Comparison of ENCODE assay signal across 27 mouse cellular contexts in the genomic region with DNA sequence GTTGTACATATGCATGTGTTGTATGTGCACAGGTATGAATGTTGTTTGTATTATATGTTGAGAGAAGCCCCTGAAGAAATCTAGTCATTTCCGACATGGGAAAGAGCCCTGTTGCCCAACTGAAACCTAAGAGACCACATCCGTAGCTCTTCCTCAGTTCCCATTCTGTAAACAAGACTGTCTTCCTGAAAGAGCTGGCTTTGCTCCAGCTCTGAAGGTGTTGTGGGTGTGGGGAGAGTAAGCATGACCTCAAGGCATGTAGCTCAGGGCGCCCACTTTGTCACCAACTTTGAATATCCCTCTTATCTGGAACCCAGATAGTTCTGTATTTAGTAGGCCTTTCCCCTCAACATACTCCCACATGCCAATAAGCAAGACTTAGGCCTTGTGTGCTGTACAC. TPM values are rescaled to one million over a fixed set of nuclear protein-coding genes. Genes with fewer than 3 reads are reported as not detected.
DNase-seq lines count a peak whose midpoint lies in the region; ATAC-seq and TF ChIP-seq lines count a peak whose summit lies in the region.
"Had no signal": no experiment of that assay in that cellular context is flagged by ENCODE, and none has a peak within 500 bp of the region (broad histone marks: within the 10 kb centered on the region; RNA-seq: fewer than 3 reads in every experiment).

No protein-coding gene starts in this region.

- no peak for DNase-seq in lung, embryonic 14.5 days
- no peak for DNase-seq in lung, postnatal 4 days
- DNase-seq in CD4-positive helper T cell, adult 2 months (ENCODE audit: low read depth, low spot score) = peak; percentile 43
- DNase-seq in naive thymus-derived CD4-positive, alpha-beta T cell, adult 2 months (ENCODE audit: low read depth) = peak; percentile 50
- no peak for DNase-seq in hindbrain, embryonic 10.5 days (ENCODE audit: low spot score)
- DNase-seq: adrenal gland, postnatal 25 days; cerebellum, adult 9-10 months; gastrocnemius, postnatal 10 days; heart, adult 2 months; heart, postnatal 10 days; kidney, adult 18-20 months; liver; lung, postnatal 10 days had no signal

- no peak overlapping the region for H3K4me2 ChIP-seq in lung, embryonic 14.5 days
- no peak overlapping the region for H3K4me2 ChIP-seq in hindbrain, embryonic 16.5 days (ENCODE audit: low read length)
- H3K4me2 ChIP-seq: embryonic facial prominence, embryonic 15.5 days; forebrain, embryonic 15.5 days; hindbrain, embryonic 13.5 days; liver, embryonic 15.5 days; midbrain, embryonic 15.5 days had no signal

- H3K4me3 ChIP-seq in lung, embryonic 14.5 days (ENCODE audit: low read depth, low read length) = no peak overlapping the region
- no peak overlapping the region for H3K4me3 ChIP-seq in bone marrow, adult 2 months (replicated peaks; ENCODE audit: control insufficient read depth, low read depth, low read length)
- no peak overlapping the region for H3K4me3 ChIP-seq in hindbrain, embryonic 10.5 days
- no peak overlapping the region for H3K4me3 ChIP-seq in hindbrain, embryonic 16.5 days (ENCODE audit: low read length)
- H3K4me3 ChIP-seq: embryonic facial prominence, embryonic 15.5 days; forebrain, embryonic 15.5 days; heart, adult 2 months; hindbrain, embryonic 13.5 days; left cerebral cortex, adult 2 months; liver, embryonic 15.5 days; midbrain, embryonic 15.5 days; myocyte had no signal

- TF ChIP-seq POLR2A in bone marrow, adult 2 months (IDR thresholded peaks at IDR 0.05; ENCODE audit: borderline replicate concordance, control insufficient read depth, low read depth, low read length) = no peak

- peak overlapping the region; percentile 15; the same call in 1 of the 2 replicates for H3K27ac ChIP-seq in lung, embryonic 14.5 days (ENCODE audit: low read depth)
- peak overlapping the region; percentile 70; the same call in 1 of the 2 replicates for H3K27ac ChIP-seq in bone marrow, adult 2 months (ENCODE audit: control insufficient read depth, insufficient read depth, low read depth, low read length, poor library complexity)
- H3K27ac ChIP-seq in hindbrain, embryonic 10.5 days = no peak overlapping the region
- no peak overlapping the region for H3K27ac ChIP-seq in hindbrain, embryonic 16.5 days (ENCODE audit: low read depth, low read length)
- H3K27ac ChIP-seq: embryonic facial prominence, embryonic 15.5 days; forebrain, embryonic 15.5 days; heart, adult 2 months; hindbrain, embryonic 13.5 days; left cerebral cortex, adult 2 months; liver, embryonic 15.5 days; midbrain, embryonic 15.5 days had no signal

- no peaks in the 10 kb centered on the region for H3K36me3 ChIP-seq in lung, embryonic 14.5 days (ENCODE audit: insufficient read depth)
- no peaks in the 10 kb centered on the region for H3K36me3 ChIP-seq in hindbrain, embryonic 10.5 days
- no peaks in the 10 kb centered on the region for H3K36me3 ChIP-seq in hindbrain, embryonic 16.5 days (ENCODE audit: control insufficient read depth, insufficient read depth, low read length)
- H3K36me3 ChIP-seq: embryonic facial prominence, embryonic 15.5 days; forebrain, embryonic 15.5 days; hindbrain, embryonic 13.5 days; liver, embryonic 15.5 days; midbrain, embryonic 15.5 days had no signal

- no peaks in the 10 kb centered on the region for H3K9me3 ChIP-seq in lung, embryonic 14.5 days (ENCODE audit: low read depth, low read length)
- H3K9me3 ChIP-seq in hindbrain, embryonic 10.5 days = no peaks in the 10 kb centered on the region
- no peaks in the 10 kb centered on the region for H3K9me3 ChIP-seq in hindbrain, embryonic 16.5 days (ENCODE audit: control insufficient read depth, low read length)
- H3K9me3 ChIP-seq: embryonic facial prominence, embryonic 15.5 days; forebrain, embryonic 15.5 days; hindbrain, embryonic 13.5 days; liver, embryonic 15.5 days; midbrain, embryonic 15.5 days had no signal

- no peaks in the 10 kb centered on the region for H3K27me3 ChIP-seq in lung, embryonic 14.5 days (ENCODE audit: insufficient read depth, low read length)
- H3K27me3 ChIP-seq in hindbrain, embryonic 10.5 days (ENCODE audit: insufficient read depth, poor library complexity, severe bottlenecking) = no peaks in the 10 kb centered on the region
- no peaks in the 10 kb centered on the region for H3K27me3 ChIP-seq in hindbrain, embryonic 16.5 days (replicated peaks; ENCODE audit: control insufficient read depth, insufficient read depth, low read length)
- H3K27me3 ChIP-seq: embryonic facial prominence, embryonic 15.5 days; forebrain, embryonic 15.5 days; hindbrain, embryonic 13.5 days; liver, embryonic 15.5 days; midbrain, embryonic 15.5 days had no signal

- ATAC-seq in lung, embryonic 14.5 days (ENCODE audit: insufficient read depth) = no peak
- ATAC-seq in hindbrain, embryonic 16.5 days = no peak
- ATAC-seq: forebrain, embryonic 15.5 days; inflammation-experienced regulatory T-cells, adult 6 months; midbrain, embryonic 15.5 days had no signal

- no peak overlapping the region for H3K9ac ChIP-seq in lung, embryonic 14.5 days
- H3K9ac ChIP-seq in hindbrain, embryonic 16.5 days (ENCODE audit: low read depth, low read length) = no peak overlapping the region
- H3K9ac ChIP-seq: embryonic facial prominence, embryonic 15.5 days; forebrain, embryonic 15.5 days; hindbrain, embryonic 13.5 days; liver, embryonic 15.5 days; midbrain, embryonic 15.5 days had no signal

- 68% methylated on average over 3 of the region's 3 CpGs for WGBS in lung, embryonic 14.5 days
- WGBS in bone marrow, adult 2 months = 9% methylated on average over 3 of the region's 3 CpGs
- whole genome bisulfite sequencing in hindbrain, embryonic 10.5 days = 92% methylated on average over 3 of the region's 3 CpGs
- 86% methylated on average over 3 of the region's 3 CpGs for WGBS in hindbrain, embryonic 16.5 days

- TF ChIP-seq CTCF in lung, embryonic 14.5 days (IDR thresholded peaks at IDR 0.05; ENCODE audit: low read depth) = no peak
- no peak for TF ChIP-seq CTCF in bone marrow, adult 2 months (IDR thresholded peaks at IDR 0.05; ENCODE audit: control insufficient read depth, insufficient read depth, low read length)

- H3K4me1 ChIP-seq in lung, embryonic 14.5 days (ENCODE audit: insufficient read depth) = peaks cover 8% of the 10 kb centered on the region; the same call in 1 of the 2 replicates
- peaks cover 9% of the 10 kb centered on the region for H3K4me1 ChIP-seq in bone marrow, adult 2 months (ENCODE audit: control insufficient read depth, insufficient read depth, low read length)
- H3K4me1 ChIP-seq in hindbrain, embryonic 10.5 days (replicated peaks) = peaks cover 6% of the 10 kb centered on the region; the same call in 1 of the 2 replicates
- no peaks in the 10 kb centered on the region for H3K4me1 ChIP-seq in hindbrain, embryonic 16.5 days (ENCODE audit: control insufficient read depth, insufficient read depth, low read depth, low read length)
- H3K4me1 ChIP-seq: forebrain, embryonic 15.5 days; hindbrain, embryonic 13.5 days; liver, embryonic 15.5 days; midbrain, embryonic 15.5 days had no signal

RNA-seq across cellular contexts. Expression of gene Cxcr1, which starts 15.8 kb away (rescaled TPM):
- not detected in 2 replicates for polyA plus RNA-seq in lung, embryonic 14.5 days (2014; fragmentation: Nextera tagmentation; extraction: Ambion mirVana)
- 2.7 TPM in 1 of 2 replicates, not detected in the other for polyA plus RNA-seq in bone marrow, adult 2 months (2011; ENCODE audit: insufficient read depth, insufficient read length, low replicate concordance, missing spikeins)
- not detected in 2 replicates for polyA plus RNA-seq in hindbrain, embryonic 10.5 days (2016; fragmentation: Nextera tagmentation; extraction: Ambion mirVana)
- polyA plus RNA-seq in hindbrain, embryonic 16.5 days (2015; fragmentation: Nextera tagmentation; extraction: Ambion mirVana) = not detected in 2 replicates
- polyA plus RNA-seq: embryonic facial prominence, embryonic 15.5 days; forebrain, embryonic 15.5 days; heart, adult 2 months; hindbrain, embryonic 13.5 days; inflammation-experienced regulatory T-cells, adult 6 months; kidney, embryonic 16.5 days; liver, embryonic 15.5 days; midbrain, embryonic 15.5 days; myocyte; neural tube, embryonic 14.5 days; stomach, embryonic 16.5 days; thymus, postnatal 0 days had no signal

RNA-seq across cellular contexts. Expression of gene Cxcr2, which starts 24.8 kb away (rescaled TPM):
- 0.05 TPM in 1 of 2 replicates, not detected in the other for polyA plus RNA-seq in lung, embryonic 14.5 days (2014; fragmentation: Nextera tagmentation; extraction: Ambion mirVana)
- polyA plus RNA-seq in bone marrow, adult 2 months (2011; ENCODE audit: insufficient read depth, insufficient read length, low replicate concordance, missing spikeins) = 5.0 and 26.1 TPM in 2 replicates
- polyA plus RNA-seq in hindbrain, embryonic 10.5 days (2016; fragmentation: Nextera tagmentation; extraction: Ambion mirVana) = 0.11 and 0.18 TPM in 2 replicates
- polyA plus RNA-seq in hindbrain, embryonic 16.5 days (2015; fragmentation: Nextera tagmentation; extraction: Ambion mirVana) = 0.05 and 0.10 TPM in 2 replicates
- polyA plus RNA-seq: myocyte had no signal

RNA-seq across cellular contexts. Expression of gene Rufy4, which starts 53.3 kb away (rescaled TPM):
- 0.26 and 0.39 TPM in 2 replicates for polyA plus RNA-seq in lung, embryonic 14.5 days (2014; fragmentation: Nextera tagmentation; extraction: Ambion mirVana)
- 1.1 and 2.6 TPM in 2 replicates for polyA plus RNA-seq in bone marrow, adult 2 months (2011; ENCODE audit: insufficient read depth, insufficient read length, low replicate concordance, missing spikeins)
- polyA plus RNA-seq in hindbrain, embryonic 10.5 days (2016; fragmentation: Nextera tagmentation; extraction: Ambion mirVana) = 0.31 and 0.37 TPM in 2 replicates
- polyA plus RNA-seq in hindbrain, embryonic 16.5 days (2015; fragmentation: Nextera tagmentation; extraction: Ambion mirVana) = 0.14 and 0.35 TPM in 2 replicates
- polyA plus RNA-seq: inflammation-experienced regulatory T-cells, adult 6 months; liver, embryonic 15.5 days; myocyte had no signal

RNA-seq across cellular contexts. Expression of gene Tns1, which starts 54.4 kb away (rescaled TPM):
- polyA plus RNA-seq in lung, embryonic 14.5 days (2014; fragmentation: Nextera tagmentation; extraction: Ambion mirVana) = 87.9 and 95.2 TPM in 2 replicates
- 26.4 and 26.5 TPM in 2 replicates for polyA plus RNA-seq in bone marrow, adult 2 months (2011; ENCODE audit: insufficient read depth, insufficient read length, low replicate concordance, missing spikeins)
- 15.1 and 15.3 TPM in 2 replicates for polyA plus RNA-seq in hindbrain, embryonic 10.5 days (2016; fragmentation: Nextera tagmentation; extraction: Ambion mirVana)
- 13.5 and 13.7 TPM in 2 replicates for polyA plus RNA-seq in hindbrain, embryonic 16.5 days (2015; fragmentation: Nextera tagmentation; extraction: Ambion mirVana)

RNA-seq across cellular contexts. Expression of gene Arpc2, which starts 57.3 kb away (rescaled TPM):
- 365 and 370 TPM in 2 replicates for polyA plus RNA-seq in lung, embryonic 14.5 days (2014; fragmentation: Nextera tagmentation; extraction: Ambion mirVana)
- polyA plus RNA-seq in bone marrow, adult 2 months (2011; ENCODE audit: insufficient read depth, insufficient read length, low replicate concordance, missing spikeins) = 95.9 and 150 TPM in 2 replicates
- polyA plus RNA-seq in hindbrain, embryonic 10.5 days (2016; fragmentation: Nextera tagmentation; extraction: Ambion mirVana) = 352 and 355 TPM in 2 replicates
- 411 and 415 TPM in 2 replicates for polyA plus RNA-seq in hindbrain, embryonic 16.5 days (2015; fragmentation: Nextera tagmentation; extraction: Ambion mirVana)

Comparison
In these comparisons a context has a peak if more than half of its experiments do, and no peak if none do; other contexts are left out.
1. DNase-seq: peak in CD4-positive helper T cell, adult 2 months (single experiment) and naive thymus-derived CD4-positive, alpha-beta T cell, adult 2 months (single experiment); none in lung, embryonic 14.5 days (single experiment), lung, postnatal 4 days (0 of 2) and hindbrain, embryonic 10.5 days (single experiment).
2. H3K27ac ChIP-seq: peak in lung, embryonic 14.5 days (single experiment) and bone marrow, adult 2 months (single experiment); none in hindbrain, embryonic 10.5 days (single experiment) and hindbrain, embryonic 16.5 days (single experiment).